Mouse (Mus musculus) CH12.LX (cell line): Measurements from ENCODE around the gene Cnn2. TPM values are rescaled to one million over a fixed set of nuclear protein-coding genes. Genes with fewer than 3 reads are reported as not detected.

ENCODE experiments used
- DNase-seq: peaks from one replicate; pipeline ENCODE4 v3.0.0-alpha.2; 2013; ENCODE audit errors: extremely low read depth
- H3K27ac ChIP-seq: 2 replicates; pipeline ENCODE4 v1.5.1; 2012; ENCODE audit warnings: low read depth, mild to moderate bottlenecking, control low read depth, moderate library complexity; ENCODE audit not compliant: insufficient read depth
- H3K27me3 ChIP-seq: replicated peaks from 2 replicates; pipeline ENCODE3; 2012; ENCODE audit warnings: inconsistent platforms
- H3K36me3 ChIP-seq, 2 experiments: replicated peaks in 1 of 2; 2 replicates each; pipeline versions ENCODE3 to v1.6.1; 2012; ENCODE audit warnings: inconsistent platforms in 1 of 2, low read length in 1 of 2, mild to moderate bottlenecking in 1 of 2, mixed read lengths in 1 of 2, moderate library complexity in 1 of 2; ENCODE audit not compliant: control insufficient read depth in 1 of 2, insufficient read depth in 1 of 2
- H3K4me1 ChIP-seq, 2 experiments: 2 replicates each; pipeline ENCODE4 v1.6.1; 2012; ENCODE audit warnings: inconsistent platforms in 1 of 2, moderate library complexity in 1 of 2; ENCODE audit not compliant: insufficient read depth in 2 of 2, control insufficient read depth in 1 of 2
- H3K4me2 ChIP-seq: 2 replicates; pipeline ENCODE4 v1.6.1; 2012; ENCODE audit warnings: low read depth, mild to moderate bottlenecking, control low read depth; ENCODE audit not compliant: poor library complexity, insufficient read depth, severe bottlenecking
- H3K4me3 ChIP-seq, 3 experiments: fragments of 150-350 bp in 1 of 3; sonication (generic) in 1 of 3; replicated peaks in 1 of 3; 2 replicates each; pipeline versions ENCODE3 to v1.5.1; 2011 to 2012; ENCODE audit warnings: low read depth in 2 of 3, low read length in 2 of 3, mild to moderate bottlenecking in 2 of 3, moderate library complexity in 2 of 3, control low read depth in 1 of 3, improper control_type of control experiment in 1 of 3, inconsistent platforms in 1 of 3, mixed read lengths in 1 of 3; ENCODE audit not compliant: poor library complexity in 1 of 3
- H3K79me2 ChIP-seq: replicated peaks from 2 replicates; pipeline ENCODE4 v1.6.1; 2012; ENCODE audit warnings: mild to moderate bottlenecking, moderate library complexity; ENCODE audit not compliant: control insufficient read depth, poor library complexity, insufficient read depth, severe bottlenecking; ENCODE audit errors: extremely low read depth
- H3K9ac ChIP-seq: 2 replicates; pipeline ENCODE4 v1.6.1; 2012; ENCODE audit warnings: low read depth, mild to moderate bottlenecking, control low read depth, moderate library complexity; ENCODE audit not compliant: insufficient read depth
- H3K9me3 ChIP-seq: replicated peaks from 2 replicates; pipeline ENCODE3; 2012; ENCODE audit warnings: low read length, inconsistent platforms, mixed read lengths
- BHLHE40 ChIP-seq: IDR thresholded peaks from 2 replicates; pipeline ENCODE4 v1.6.1; 2011; ENCODE audit warnings: mild to moderate bottlenecking, low read depth, low read length, improper control_type of control experiment
- CHD1 ChIP-seq: IDR thresholded peaks from 2 replicates; pipeline ENCODE4 v1.6.1; 2012; ENCODE audit warnings: low read depth, low read length, improper control_type of control experiment, inconsistent platforms
- CHD2 ChIP-seq: IDR thresholded peaks from 2 replicates; pipeline ENCODE4 v1.6.1; 2011; ENCODE audit warnings: low read length, improper control_type of control experiment
- CTCF ChIP-seq, 2 experiments: IDR thresholded peaks in 1 of 2; conservative IDR thresholded peaks in 1 of 2; 2 replicates each; pipeline ENCODE4 v1.5.1; 2011 to 2012; ENCODE audit warnings: low read depth in 2 of 2, low read length in 2 of 2, improper control_type of control experiment in 1 of 2, inconsistent platforms in 1 of 2, mild to moderate bottlenecking in 1 of 2, moderate library complexity in 1 of 2
- ELF1 ChIP-seq: IDR thresholded peaks from 2 replicates; pipeline ENCODE4 v1.6.1; 2014; ENCODE audit warnings: low read depth, mild to moderate bottlenecking, inconsistent platforms, low read length, improper control_type of control experiment
- EP300 ChIP-seq: IDR thresholded peaks from 2 replicates; pipeline ENCODE4 v1.6.1; 2011; ENCODE audit warnings: low read length, improper control_type of control experiment
- IRF4 ChIP-seq: IDR thresholded peaks from 2 replicates; pipeline ENCODE4 v1.6.1; 2014; ENCODE audit warnings: low read depth, mild to moderate bottlenecking, inconsistent platforms, low read length, improper control_type of control experiment
- JUN ChIP-seq: IDR thresholded peaks from 2 replicates; pipeline ENCODE4 v1.6.1; 2011; ENCODE audit warnings: low read depth, mild to moderate bottlenecking, low read length, improper control_type of control experiment, moderate library complexity; ENCODE audit not compliant: insufficient read depth
- JUND ChIP-seq: conservative IDR thresholded peaks from 2 replicates; pipeline ENCODE4 v1.6.1; 2011; ENCODE audit warnings: low read depth, low read length, improper control_type of control experiment
- MAFK ChIP-seq: IDR thresholded peaks from 2 replicates; pipeline ENCODE4 v1.6.1; 2011; ENCODE audit warnings: low read length, improper control_type of control experiment; ENCODE audit not compliant: insufficient replicate concordance
- MAX ChIP-seq: IDR thresholded peaks from 2 replicates; pipeline ENCODE4 v1.6.1; 2011; ENCODE audit warnings: low read length, improper control_type of control experiment
- MEF2A ChIP-seq: IDR thresholded peaks from 2 replicates; pipeline ENCODE4 v1.6.1; 2014; ENCODE audit warnings: low read depth, mild to moderate bottlenecking, inconsistent platforms, low read length, improper control_type of control experiment, borderline replicate concordance
- MXI1 ChIP-seq: IDR thresholded peaks from 2 replicates; pipeline ENCODE4 v1.6.1; 2011; ENCODE audit warnings: mild to moderate bottlenecking, low read depth, low read length, improper control_type of control experiment
- MYC ChIP-seq: IDR thresholded peaks from 2 replicates; pipeline ENCODE4 v1.6.1; 2011; ENCODE audit warnings: low read depth, mild to moderate bottlenecking, improper control_type of control experiment, low read length
- NELFE ChIP-seq: IDR thresholded peaks from 2 replicates; pipeline ENCODE4 v1.6.1; 2011; ENCODE audit warnings: low read depth, low read length, improper control_type of control experiment
- POLR2AphosphoS2 ChIP-seq: IDR thresholded peaks from 2 replicates; pipeline ENCODE4 v1.6.1; 2011; ENCODE audit warnings: low read depth, low read length, improper control_type of control experiment
- RAD21 ChIP-seq: IDR thresholded peaks from 2 replicates; pipeline ENCODE4 v1.6.1; 2011; ENCODE audit warnings: low read depth, mild to moderate bottlenecking, low read length, improper control_type of control experiment, moderate library complexity
- RCOR1 ChIP-seq: conservative IDR thresholded peaks from 2 replicates; pipeline ENCODE4 v1.6.1; 2012; ENCODE audit warnings: low read depth, mild to moderate bottlenecking, inconsistent platforms, low read length, improper control_type of control experiment
- SIN3A ChIP-seq: IDR thresholded peaks from 2 replicates; pipeline ENCODE4 v1.6.1; 2012; ENCODE audit warnings: low read length, improper control_type of control experiment, inconsistent platforms
- SMC3 ChIP-seq: IDR thresholded peaks from 2 replicates; pipeline ENCODE4 v1.6.1; 2011; ENCODE audit warnings: low read depth, low read length, improper control_type of control experiment
- TBP ChIP-seq: conservative IDR thresholded peaks from 2 replicates; pipeline ENCODE4 v1.6.1; 2011; ENCODE audit warnings: low read depth, low read length, improper control_type of control experiment
- UBTF ChIP-seq: IDR thresholded peaks from 2 replicates; pipeline ENCODE4 v1.6.1; 2012; ENCODE audit warnings: low read depth, mild to moderate bottlenecking, inconsistent platforms, low read length, improper control_type of control experiment, moderate library complexity
- USF1 ChIP-seq: IDR thresholded peaks from 2 replicates; pipeline ENCODE4 v1.6.1; 2014; ENCODE audit warnings: low read depth, mild to moderate bottlenecking, inconsistent platforms, low read length, improper control_type of control experiment
- USF2 ChIP-seq: conservative IDR thresholded peaks from 2 replicates; pipeline ENCODE4 v1.6.1; 2011; ENCODE audit warnings: low read depth, low read length, improper control_type of control experiment
- ZC3H11A ChIP-seq: IDR thresholded peaks from 2 replicates; pipeline ENCODE4 v1.6.1; 2012; ENCODE audit warnings: low read depth, mild to moderate bottlenecking, inconsistent platforms, low read length, improper control_type of control experiment
- ZKSCAN1 ChIP-seq: IDR thresholded peaks from 2 replicates; pipeline ENCODE4 v1.6.1; 2012; ENCODE audit warnings: low read depth, inconsistent platforms, low read length, improper control_type of control experiment, borderline replicate concordance
- ZMIZ1 ChIP-seq: IDR thresholded peaks from 2 replicates; pipeline ENCODE4 v1.6.1; 2012; ENCODE audit warnings: low read depth, mild to moderate bottlenecking, inconsistent platforms, low read length, improper control_type of control experiment
- dilution Hi-C: fragments of 300-500 bp; cut with MboI; formaldehyde crosslinking; loops from 2 replicates; pipeline ENCODE4 v1.14.3; 2020; ENCODE audit warnings: low sequenced_read_pairs; ENCODE audit not compliant: extremely low pct_unique_long_range_greater_than_20kb, extremely low pct_ligation_motif_present
- in situ Hi-C: fragments of 300-500 bp; cut with MboI; formaldehyde crosslinking; loops from 3 replicates; pipeline ENCODE4 v1.14.3; 2019; ENCODE audit warnings: low sequenced_read_pairs, low pct_ligation_motif_present, low pct_unique_long_range_greater_than_20kb, mixed read lengths
- polyA plus RNA-seq: library from polyadenylated mRNA; unstranded; fragments of >175 nt; gene quantifications from 2 replicates; pipeline ENCODE4 v1.2.1, GENCODE M21; 2012; ENCODE audit warnings: low read depth; ENCODE audit not compliant: insufficient read length
- total RNA-seq, 2 experiments: library from RNA; depleted of rRNA; stranded (reverse); fragments of 300-350 nt in 1 of 2; fragments of >200 nt in 1 of 2; gene quantifications; 2 replicates each; pipeline ENCODE4 v1.2.3; 2012 to 2014

The Cnn2 gene
- total and polyA plus RNA-seq, 3 experiments = 26.9 to 62.7 (median 49.0) TPM

GRCm38 (mm10) chr10:79976722-79977107, 11.7 kb upstream of the Cnn2 start:
- H3K36me3 ChIP-seq = peaks cover 77 to 95% of the 10 kb centered on the region in 2 experiments
- peaks cover 13 to 21% of the 10 kb centered on the region in 2 experiments for H3K4me1 ChIP-seq
- dilution Hi-C loops (no loop called here), in situ Hi-C loops (no loop called here)
- H3K27ac ChIP-seq = no peak overlapping the region
- H3K4me3 ChIP-seq = no peak overlapping the region
- H3K4me2 ChIP-seq = no peak overlapping the region
- TF ChIP-seq IRF4 (no peak), SMC3 (no peak), MAFK (no peak), MXI1 (no peak), NELFE (no peak), USF2 (no peak), MAX (no peak), ZMIZ1 (no peak), ZKSCAN1 (no peak), CHD1 (no peak), MYC (no peak), CHD2 (no peak), JUND (no peak), JUN (no peak), SIN3A (no peak), ELF1 (no peak), RCOR1 (no peak)
- TF ChIP-seq, all 38 proteins: peak for 0
- Histone ChIP-seq H3K79me2 (peaks cover 13% of the 10 kb centered on the region), H3K27me3 (no peaks in the 10 kb centered on the region), H3K9me3 (peaks cover 17% of the 10 kb centered on the region), H3K9ac (no peak overlapping the region)
- DNase-seq = no peak

- peaks cover 17% of the 10 kb centered on the region for H3K9me3 ChIP-seq
- no peak overlapping the region for H3K27ac ChIP-seq
- peaks cover 18% of the 10 kb centered on the region for H3K79me2 ChIP-seq
- H3K27me3 ChIP-seq = no peaks in the 10 kb centered on the region
- peaks cover 15 to 25% of the 10 kb centered on the region in 2 experiments for H3K4me1 ChIP-seq
- TF ChIP-seq ZC3H11A = no peak
- TF ChIP-seq EP300 = no peak
- TF ChIP-seq JUN = no peak
- TF ChIP-seq UBTF = no peak
- no peak for TF ChIP-seq TBP
- no peak for TF ChIP-seq NELFE
- TF ChIP-seq MEF2A = no peak
- TF ChIP-seq JUND = no peak
- TF ChIP-seq IRF4 = no peak
- TF ChIP-seq SIN3A = no peak
- TF ChIP-seq CHD2 = no peak
- no peak for TF ChIP-seq USF1
- no peak for TF ChIP-seq BHLHE40
- TF ChIP-seq MAX = no peak
- no peak for TF ChIP-seq RAD21
- TF ChIP-seq CTCF (conservative IDR thresholded peaks at IDR 0.05 in 1 of 2, IDR thresholded peaks at IDR 0.05 in 1 of 2; ENCODE audit: low read depth in 2 of 2, low read length in 2 of 2) = no peak
- no peak for TF ChIP-seq ELF1
- no peak for TF ChIP-seq POLR2AphosphoS2
- H3K4me2 ChIP-seq = no peak overlapping the region
- no peak overlapping the region for H3K4me3 ChIP-seq
- no peak for DNase-seq
- H3K9ac ChIP-seq = no peak overlapping the region
- H3K36me3 ChIP-seq = peaks cover 77 to 94% of the 10 kb centered on the region in 2 experiments
- dilution Hi-C loops (no loop called here), in situ Hi-C loops (no loop called here)
These were observed 11.1 kb upstream of the Cnn2 start for GRCm38 (mm10) chr10:79977324-79977723.
